8 mouse cellular contexts compared by ENCODE assay signal in genomic region chr14:102981441-102982015, GRCm38 (mm10). TPM values are rescaled to one million over a fixed set of nuclear protein-coding genes. Genes with fewer than 3 reads are reported as not detected.
A peak's percentile ranks its signal among the peaks of the same experiment; 100 is the strongest.
DNase-seq lines count a peak whose midpoint lies in the region; ATAC-seq lines count a peak whose summit lies in the region.

No protein-coding gene starts in this region.

- peaks cover 9% of the 10 kb centered on the region for H3K4me1 ChIP-seq in hindbrain, embryonic 16.5 days (ENCODE audit: control insufficient read depth, insufficient read depth, low read depth, low read length)

- H3K27ac ChIP-seq in hindbrain, embryonic 16.5 days (ENCODE audit: low read depth, low read length), result peak overlapping the region; percentile 84
- H3K27ac ChIP-seq in macrophage, result peak overlapping the region; percentile 82

- H3K27me3 ChIP-seq in hindbrain, embryonic 16.5 days (replicated peaks; ENCODE audit: control insufficient read depth, insufficient read depth, low read length), result no peaks in the 10 kb centered on the region

- peak; percentile 31 for DNase-seq in T-cell, adult 2 months (ENCODE audit: low spot score)
- peak; percentile 77 for DNase-seq in cerebellum, postnatal 36 days
- DNase-seq in gastrocnemius, adult 8-10 months (ENCODE audit: low spot score in 2 of 2), result peak; percentile 12 to 22
- DNase-seq in left cerebral cortex, adult 8-10 months (ENCODE audit: low spot score in 2 of 2), result peak; percentile 42 to 54
- peak; percentile 63 for DNase-seq in right cerebral cortex, adult 18-20 months
- peak; percentile 55 for DNase-seq in urinary bladder, postnatal 25 days (ENCODE audit: low spot score)

- ATAC-seq in hindbrain, embryonic 16.5 days, result peak; percentile 75

- peak overlapping the region; percentile 82 for H3K9ac ChIP-seq in hindbrain, embryonic 16.5 days (ENCODE audit: low read depth, low read length)

- H3K36me3 ChIP-seq in hindbrain, embryonic 16.5 days (ENCODE audit: control insufficient read depth, insufficient read depth, low read length), result no peaks in the 10 kb centered on the region
- H3K36me3 ChIP-seq in macrophage (ENCODE audit: inconsistent target), result no peaks in the 10 kb centered on the region; the same call in 1 of the 2 replicates

- H3K79me2 ChIP-seq in macrophage (ENCODE audit: inconsistent target), result peaks cover 42% of the 10 kb centered on the region

- H3K4me3 ChIP-seq in hindbrain, embryonic 16.5 days (ENCODE audit: low read length), result peak overlapping the region; percentile 82
- H3K4me3 ChIP-seq in macrophage (ENCODE audit: inconsistent target), result peak overlapping the region; percentile 91

- H3K4me2 ChIP-seq in hindbrain, embryonic 16.5 days (ENCODE audit: low read length), result peak overlapping the region; percentile 84

- no peaks in the 10 kb centered on the region for H3K9me3 ChIP-seq in hindbrain, embryonic 16.5 days (ENCODE audit: control insufficient read depth, low read length)

- WGBS in hindbrain, embryonic 16.5 days, result under 1% methylated on average over 55 of the region's 62 CpGs
- WGBS in macrophage (ENCODE audit: missing documents), result under 1% methylated on average over 60 of the region's 62 CpGs

RNA-seq across cellular contexts. Expression of gene Kctd12, which starts 0.9 kb away (rescaled TPM):
- 1 to 10 TPM; 4.4 to 7.7 (median 5.3) TPM for total RNA-seq in gastrocnemius, adult 8-10 months (2022)
- 13.0 and 14.6 TPM in 2 replicates for polyA plus RNA-seq in hindbrain, embryonic 16.5 days (2015; fragmentation: Nextera tagmentation; extraction: Ambion mirVana)
- 10 to 100 TPM; 43.1 to 51.9 (median 50.0) TPM for total RNA-seq in left cerebral cortex, adult 8-10 months (2022)
- 1,000 to 10,000 TPM in 3 of 26 experiments, 100 to 1,000 TPM in 21, 10 to 100 TPM in 2; 91.3 to 2,709 (median 319) TPM for total RNA-seq in macrophage (2018; cell fraction: chromatin; rRNA removed)
- total RNA-seq in macrophage (2018; cell fraction: cytosol; rRNA removed), result 1,000 to 10,000 TPM in 5 of 26 experiments, 100 to 1,000 TPM in 21; 179 to 1,886 (median 305) TPM
- total RNA-seq in macrophage (2018; cell fraction: nucleus; rRNA removed), result 1,000 to 10,000 TPM in 8 of 26 experiments, 100 to 1,000 TPM in 18; 196 to 3,512 (median 542) TPM
- 84.3 to 203 TPM (median 151 TPM) in 3 replicates for polyA plus RNA-seq in macrophage (2018)

Comparison
In these comparisons a context has a peak if more than half of its experiments do, and no peak if none do; other contexts are left out.
1. Peak in every context shown above with its lines: DNase-seq, ATAC-seq, H3K4me3 ChIP-seq and H3K27ac ChIP-seq.
2. DNase-seq: peak in every context shown above with its lines; median percentile 77 in cerebellum, postnatal 36 days; 63 in right cerebral cortex, adult 18-20 months; 55 in urinary bladder, postnatal 25 days; 48 in left cerebral cortex, adult 8-10 months; 31 in T-cell, adult 2 months; 17 in gastrocnemius, adult 8-10 months.
3. RNA of gene Kctd12, which starts 0.9 kb away (total RNA-seq): 43.1 to 51.9 TPM in left cerebral cortex, adult 8-10 months; 4.4 to 7.7 TPM in gastrocnemius, adult 8-10 months; every median in the first group is over 4 times any median in the second.